Mouse (Mus musculus): ENCODE data around the gene Babam2.
"Not testable (repeated sequence)": the region's sequence is repeated elsewhere in the genome, so short reads cannot be mapped to it uniquely, and the experiment has no call there.

- TF ChIP-seq CTCF, EP300 (IDR thresholded peaks at IDR 0.05; ENCODE audit: low read depth): not testable (repeated sequence)
These were observed 161.4 kb downstream of the Babam2 start for GRCm38 (mm10) chr5:31858877-31859276.
